Mouse (Mus musculus): ENCODE data around the gene Kcnt2.

DNA sequence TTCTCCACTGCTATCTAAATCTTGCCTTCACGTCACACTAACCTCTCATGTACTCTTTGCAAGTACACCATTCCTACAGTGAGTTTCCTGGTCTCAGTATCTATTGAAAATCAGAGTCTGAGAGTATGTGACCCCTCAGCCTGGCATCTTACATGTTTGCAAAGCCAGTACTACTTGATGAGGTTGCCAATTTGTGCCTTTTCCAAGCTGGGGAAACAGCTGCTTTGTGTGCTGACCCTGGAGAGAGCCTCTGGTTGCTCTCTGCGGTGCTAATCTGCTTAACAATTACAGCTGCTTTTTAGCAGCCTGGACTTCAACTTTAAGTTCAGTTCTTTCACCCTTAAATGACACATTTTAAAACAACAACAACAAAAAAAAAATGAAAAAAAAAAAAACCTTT, 133.6 kb downstream of the Kcnt2 start:
- TF ChIP-seq CTCF (IDR thresholded peaks at IDR 0.05) (no peak), POLR2A (IDR thresholded peaks at IDR 0.05; ENCODE audit: insufficient read depth, low read depth, low read length) (no peak)
